Mouse (Mus musculus) gastrocnemius, adult 2 months (tissue): ENCODE measurements around the gene Lrrc29. TPM values are rescaled to one million over a fixed set of nuclear protein-coding genes. Genes with fewer than 3 reads are reported as not detected.

Experiments
- DNase-seq: peaks from one replicate; pipeline ENCODE4 v3.0.0; 2022
- H3K27ac ChIP-seq: fragments of 200-600 bp; 2 replicates; pipeline ENCODE4 v1.8.1; 2022; ENCODE audit warnings: mild to moderate bottlenecking
- H3K4me3 ChIP-seq: fragments of 200-600 bp; 2 replicates; pipeline ENCODE4 v1.8.1; 2022; ENCODE audit warnings: mild to moderate bottlenecking, moderate library complexity
- CTCF ChIP-seq: fragments of 200-600 bp; IDR thresholded peaks from 2 replicates; pipeline ENCODE4 v1.8.1; 2022; ENCODE audit warnings: antibody characterized with exemption, mild to moderate bottlenecking, moderate library complexity
- intact Hi-C: fragments of 180-260 bp; cut with DNase I; formaldehyde crosslinking; loops from one replicate; pipeline ENCODE4 v1.15.1; 2025
- total RNA-seq, 2 experiments: library from RNA; stranded (reverse); gene quantifications; 2 replicates each; pipeline ENCODE4 v1.2.3; 2021

Lrrc29 gene
- total RNA-seq, 2 experiments from 2014 or later = 0.99 to 1.3 TPM

GRCm38 (mm10) chr8:105315073-105315769 lies 10.9 kb downstream of the Lrrc29 start:
- intact Hi-C loops = no loop called here
- H3K27ac ChIP-seq = no peak overlapping the region
- no peak overlapping the region for H3K4me3 ChIP-seq
- TF ChIP-seq CTCF = no peak
- DNase-seq = peak; percentile 23

GRCm38 (mm10) chr8:105313622-105314402 lies 12.3 kb downstream of the Lrrc29 start:
- Histone ChIP-seq H3K4me3 (no peak overlapping the region), H3K27ac (no peak overlapping the region)
- peak; percentile 12 for DNase-seq
- intact Hi-C loops = no loop called here
- no peak for TF ChIP-seq CTCF

GRCm38 (mm10) chr8:105312891-105313481 lies 13.1 kb downstream of the Lrrc29 start:
- no peak overlapping the region for H3K4me3 ChIP-seq
- H3K27ac ChIP-seq = no peak overlapping the region
- intact Hi-C loops = no loop called here
- no peak for TF ChIP-seq CTCF
- no peak for DNase-seq

- H3K4me3 ChIP-seq = no peak overlapping the region
- H3K27ac ChIP-seq = no peak overlapping the region
- intact Hi-C loops = no loop called here
- no peak for TF ChIP-seq CTCF
- peak; percentile 13 for DNase-seq
Measured at GRCm38 (mm10) chr8:105311718-105312117, 14.4 kb downstream of the Lrrc29 start.

GRCm38 (mm10) chr8:105310118-105310517 lies 16.0 kb downstream of the Lrrc29 start:
- no peak for TF ChIP-seq CTCF
- Histone ChIP-seq H3K27ac (no peak overlapping the region), H3K4me3 (no peak overlapping the region)
- DNase-seq = peak; percentile 5
- intact Hi-C loops = no loop called here

GRCm38 (mm10) chr8:105309142-105309847 lies 16.8 kb downstream of the Lrrc29 start:
- no peak overlapping the region for H3K4me3 ChIP-seq
- peak; percentile 10 for DNase-seq
- intact Hi-C loops = no loop called here
- no peak overlapping the region for H3K27ac ChIP-seq
- no peak for TF ChIP-seq CTCF

- Histone ChIP-seq H3K27ac (no peak overlapping the region), H3K4me3 (no peak overlapping the region)
- DNase-seq = no peak
- TF ChIP-seq CTCF = no peak
- intact Hi-C loops = no loop called here
Measured at GRCm38 (mm10) chr8:105308428-105308827, 17.6 kb downstream of the Lrrc29 start.

GRCm38 (mm10) chr8:105307670-105308069 lies 18.4 kb downstream of the Lrrc29 start:
- intact Hi-C loops = no loop called here
- Histone ChIP-seq H3K4me3 (no peak overlapping the region), H3K27ac (no peak overlapping the region)
- peak; percentile 30 for DNase-seq
- TF ChIP-seq CTCF = no peak

- DNase-seq = peak; percentile 14
- intact Hi-C loops = no loop called here
- Histone ChIP-seq H3K27ac (peak overlapping the region; percentile 78; the same call in 1 of the 2 replicates), H3K4me3 (peak overlapping the region; percentile 70)
- no peak for TF ChIP-seq CTCF
Measured at GRCm38 (mm10) chr8:105306146-105306691, 19.9 kb downstream of the Lrrc29 start.

GRCm38 (mm10) chr8:105305211-105306145 lies 20.6 kb downstream of the Lrrc29 start, which contains the start of gene Elmo3:
Gene Elmo3 (plus strand): TSS chr8:105305601.
- DNase-seq = peak; percentile 62
- peak; percentile 2; the same call in 1 of the 2 replicates for TF ChIP-seq CTCF
- peak within 1 kb of the TSS; percentile 78 for H3K27ac ChIP-seq
- intact Hi-C loops = no loop called here
- peak within 1 kb of the TSS; percentile 70 for H3K4me3 ChIP-seq
